Mouse (Mus musculus) liver, embryonic 14.5 days (tissue): Measurements from ENCODE around the gene Focad.

Source experiments
- CTCF ChIP-seq: IDR thresholded peaks from 2 replicates; pipeline ENCODE4 v1.5.1; 2016; ENCODE audit warnings: antibody characterized with exemption, low read depth, control low read depth
- EP300 ChIP-seq: IDR thresholded peaks from 2 replicates; pipeline ENCODE4 v1.6.1; 2016; ENCODE audit warnings: antibody characterized with exemption, low read depth

DNA sequence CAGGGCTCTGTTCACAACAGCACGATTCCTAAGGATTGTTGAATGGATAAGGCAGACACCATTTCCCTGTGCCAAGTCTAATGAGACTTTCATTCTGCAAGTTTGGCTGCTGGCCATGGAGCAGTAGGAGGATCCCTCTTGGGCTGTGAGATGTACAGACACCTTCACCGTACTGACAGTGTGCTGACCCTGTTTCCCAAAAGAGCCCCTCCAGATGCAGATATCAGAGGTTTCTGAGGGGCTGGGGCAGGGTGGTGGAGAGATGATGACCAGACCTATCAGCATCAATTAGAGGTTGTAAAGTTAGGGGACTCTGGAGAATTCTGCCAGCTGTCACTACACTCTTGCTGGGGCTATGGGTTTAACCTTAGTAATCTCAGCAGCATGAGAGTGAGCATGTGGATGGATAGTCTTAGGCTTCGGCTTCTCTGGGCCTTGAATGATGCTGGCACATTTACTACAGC is 115.0 kb downstream of the Focad start:
- no peak for TF ChIP-seq CTCF
- TF ChIP-seq EP300, result no peak
